Comparison of ENCODE assay signal across 12 mouse cellular contexts in the genomic region with DNA sequence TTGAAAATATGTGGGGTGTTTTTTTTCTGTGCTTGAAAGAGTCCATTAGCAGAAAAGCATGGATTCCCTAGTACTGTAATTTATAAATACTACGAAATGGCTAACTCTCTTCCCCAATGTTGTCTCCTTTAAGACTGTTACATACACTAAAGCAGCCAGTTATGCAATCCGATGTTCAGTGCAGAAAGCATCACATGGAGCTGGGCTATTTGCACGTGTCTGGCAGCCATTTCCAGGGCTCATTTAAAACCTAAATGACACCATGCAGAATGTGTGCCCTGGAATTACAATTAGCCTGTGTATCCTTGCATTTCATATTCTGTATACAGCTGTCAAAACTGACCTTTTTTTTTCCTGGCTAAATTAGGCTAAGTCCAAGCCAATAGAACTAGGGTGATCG.
DNase-seq lines count a peak whose midpoint lies in the region; ATAC-seq and TF ChIP-seq lines count a peak whose summit lies in the region.
"Had no signal": no experiment of that assay in that cellular context is flagged by ENCODE, and none has a peak within 500 bp of the region (broad histone marks: within the 10 kb centered on the region; RNA-seq: fewer than 3 reads in every experiment).

No protein-coding gene starts in this region.

- H3K27ac ChIP-seq in lung, embryonic 14.5 days (ENCODE audit: low read depth): no peak overlapping the region
- H3K27ac ChIP-seq: liver, embryonic 13.5 days had no signal

- DNase-seq in kidney, adult 11 months: peak; percentile 24
- DNase-seq in kidney, postnatal 36 days: no peak
- DNase-seq in lung, embryonic 14.5 days: peak; percentile 47
- DNase-seq in lung, postnatal 4 days: no peak
- peak; percentile 33 for DNase-seq in Muller cell, postnatal 12 days (ENCODE audit: inconsistent ontology term)
- peak; percentile 4 for DNase-seq in adipocyte (ENCODE audit: low spot score)
- DNase-seq in spleen, adult 12 weeks (ENCODE audit: low spot score): no peak
- DNase-seq: cerebellum, adult 18-20 months; gastrocnemius, postnatal 36 days; liver, embryonic 13.5 days; thymus, postnatal 4 days had no signal

- H3K36me3 ChIP-seq in lung, embryonic 14.5 days (ENCODE audit: insufficient read depth): no peaks in the 10 kb centered on the region
- H3K36me3 ChIP-seq: liver, embryonic 13.5 days had no signal

- WGBS in lung, embryonic 14.5 days: 56% methylated on average over 4 of the region's 4 CpGs

- no peak overlapping the region for H3K9ac ChIP-seq in lung, embryonic 14.5 days
- H3K9ac ChIP-seq: liver, embryonic 13.5 days had no signal

- TF ChIP-seq CTCF in lung, embryonic 14.5 days (IDR thresholded peaks at IDR 0.05; ENCODE audit: low read depth): no peak

- H3K4me3 ChIP-seq in lung, embryonic 14.5 days (ENCODE audit: low read depth, low read length): no peak overlapping the region
- H3K4me3 ChIP-seq: liver, embryonic 13.5 days had no signal

- no peaks in the 10 kb centered on the region for H3K27me3 ChIP-seq in lung, embryonic 14.5 days (ENCODE audit: insufficient read depth, low read length)
- H3K27me3 ChIP-seq: liver, embryonic 13.5 days had no signal

- peaks cover 8% of the 10 kb centered on the region for H3K4me1 ChIP-seq in lung, embryonic 14.5 days (ENCODE audit: insufficient read depth)
- H3K4me1 ChIP-seq: liver, embryonic 13.5 days had no signal

- ATAC-seq in lung, embryonic 14.5 days (ENCODE audit: insufficient read depth): no peak
- ATAC-seq in CD4-positive, CD25-positive, alpha-beta regulatory T cell, adult 4 months: no peak

- H3K9me3 ChIP-seq in lung, embryonic 14.5 days (ENCODE audit: low read depth, low read length): no peaks in the 10 kb centered on the region
- H3K9me3 ChIP-seq: liver, embryonic 13.5 days had no signal

- no peak overlapping the region for H3K4me2 ChIP-seq in lung, embryonic 14.5 days
- H3K4me2 ChIP-seq: liver, embryonic 13.5 days had no signal

Comparison
In these comparisons a context has a peak if more than half of its experiments do, and no peak if none do; other contexts are left out.
1. DNase-seq: peak in kidney, adult 11 months (single experiment), lung, embryonic 14.5 days (single experiment), Muller cell, postnatal 12 days (single experiment) and adipocyte (single experiment); none in kidney, postnatal 36 days (0 of 2), lung, postnatal 4 days (0 of 2) and spleen, adult 12 weeks (single experiment).